Mouse (Mus musculus): ENCODE measurements at regions not wholly inside any gene's neighbourhood (a gene's known extent, or its start where the extent isn't known, plus 50 kb on each side); places are given as distances from the start of the nearest gene placed in this dataset.

GRCm38 (mm10) chr8:128156221-128156620, 202.2 kb upstream of the Nrp1 start:
- ATAC-seq (ENCODE audit: low FRiP score) (no peak), DNase-seq (ENCODE audit: low spot score) (no peak)
- no peaks in the 10 kb centered on the region for H3K36me3 ChIP-seq (replicated peaks; ENCODE audit: control insufficient read depth, insufficient read depth)
- H3K4me3 ChIP-seq (replicated peaks; ENCODE audit: low read length) = no peak overlapping the region
- no peaks in the 10 kb centered on the region for H3K9me3 ChIP-seq (ENCODE audit: control insufficient read depth, low read length)
- H3K27ac ChIP-seq = no peak overlapping the region
- whole genome bisulfite sequencing = 17% methylated on average over 3 of the region's 3 CpGs
- 0 out of 2 replicates have a peak, but pooled peaks cover 3% of the 10 kb centered on the region for H3K4me1 ChIP-seq (replicated peaks; ENCODE audit: control insufficient read depth, insufficient read depth, low read length)
- no peak overlapping the region for H3K4me2 ChIP-seq (replicated peaks)
- no peak overlapping the region for H3K9ac ChIP-seq
- no peaks in the 10 kb centered on the region for H3K27me3 ChIP-seq (ENCODE audit: control insufficient read depth, insufficient read depth, low read length)

- ATAC-seq (ENCODE audit: low FRiP score) = no peak
- Histone ChIP-seq H3K4me3 (replicated peaks; ENCODE audit: low read length) (no peak overlapping the region), H3K36me3 (replicated peaks; ENCODE audit: control insufficient read depth, insufficient read depth) (no peaks in the 10 kb centered on the region), H3K9ac (no peak overlapping the region), H3K4me2 (replicated peaks) (no peak overlapping the region), H3K4me1 (replicated peaks; ENCODE audit: control insufficient read depth, insufficient read depth, low read length) (no peaks in the 10 kb centered on the region), H3K9me3 (ENCODE audit: control insufficient read depth, low read length) (no peaks in the 10 kb centered on the region), H3K27me3 (ENCODE audit: control insufficient read depth, insufficient read depth, low read length) (no peaks in the 10 kb centered on the region), H3K27ac (no peak overlapping the region)
- DNase-seq (ENCODE audit: low spot score) = no peak
Observed at GRCm38 (mm10) chr8:128162857-128163256, 195.5 kb upstream of the Nrp1 start.

- no peak overlapping the region for H3K27ac ChIP-seq
- H3K4me1 ChIP-seq (replicated peaks; ENCODE audit: control insufficient read depth, insufficient read depth, low read length) = no peaks in the 10 kb centered on the region
- no peak overlapping the region for H3K4me3 ChIP-seq (replicated peaks; ENCODE audit: low read length)
- H3K9ac ChIP-seq = no peak overlapping the region
- no peaks in the 10 kb centered on the region for H3K9me3 ChIP-seq (ENCODE audit: control insufficient read depth, low read length)
- WGBS = 94% methylated on average over 5 of the region's 5 CpGs
- DNase-seq (ENCODE audit: low spot score) (no peak), ATAC-seq (ENCODE audit: low FRiP score) (no peak)
- no peaks in the 10 kb centered on the region for H3K36me3 ChIP-seq (replicated peaks; ENCODE audit: control insufficient read depth, insufficient read depth)
- no peaks in the 10 kb centered on the region for H3K27me3 ChIP-seq (ENCODE audit: control insufficient read depth, insufficient read depth, low read length)
- no peak overlapping the region for H3K4me2 ChIP-seq (replicated peaks)
Observed at GRCm38 (mm10) chr8:128164976-128165375, 193.4 kb upstream of the Nrp1 start.

GRCm38 (mm10) chr8:128165591-128165990, 192.8 kb upstream of the Nrp1 start:
- ATAC-seq (ENCODE audit: low FRiP score) = no peak
- 96% methylated on average over 2 of the region's 2 CpGs for WGBS
- H3K36me3 ChIP-seq (replicated peaks; ENCODE audit: control insufficient read depth, insufficient read depth) = no peaks in the 10 kb centered on the region

GRCm38 (mm10) chr8:128166097-128166496, 192.3 kb upstream of the Nrp1 start:
- 91% methylated on average over 4 of the region's 4 CpGs for WGBS

More at GRCm38 (mm10) chr8:128165591-128165990, 192.8 kb upstream of the Nrp1 start:
- DNase-seq (ENCODE audit: low spot score) = no peak
- H3K4me3 ChIP-seq (replicated peaks; ENCODE audit: low read length) = no peak overlapping the region
- H3K27ac ChIP-seq = no peak overlapping the region
- no peak overlapping the region for H3K4me2 ChIP-seq (replicated peaks)
- H3K27me3 ChIP-seq (ENCODE audit: control insufficient read depth, insufficient read depth, low read length) = no peaks in the 10 kb centered on the region
- no peaks in the 10 kb centered on the region for H3K9me3 ChIP-seq (ENCODE audit: control insufficient read depth, low read length)
- no peaks in the 10 kb centered on the region for H3K4me1 ChIP-seq (replicated peaks; ENCODE audit: control insufficient read depth, insufficient read depth, low read length)
- H3K9ac ChIP-seq = no peak overlapping the region

GRCm38 (mm10) chr8:128168819-128169218, 189.6 kb upstream of the Nrp1 start:
- Histone ChIP-seq H3K9ac (no peak overlapping the region), H3K27ac (no peak overlapping the region), H3K27me3 (ENCODE audit: control insufficient read depth, insufficient read depth, low read length) (no peaks in the 10 kb centered on the region), H3K9me3 (ENCODE audit: control insufficient read depth, low read length) (no peaks in the 10 kb centered on the region), H3K36me3 (replicated peaks; ENCODE audit: control insufficient read depth, insufficient read depth) (no peaks in the 10 kb centered on the region), H3K4me2 (replicated peaks) (no peak overlapping the region), H3K4me1 (replicated peaks; ENCODE audit: control insufficient read depth, insufficient read depth, low read length) (no peaks in the 10 kb centered on the region), H3K4me3 (replicated peaks; ENCODE audit: low read length) (no peak overlapping the region)
- 80% methylated on average over 3 of the region's 3 CpGs for WGBS
- DNase-seq (ENCODE audit: low spot score) (no peak), ATAC-seq (ENCODE audit: low FRiP score) (no peak)

More at GRCm38 (mm10) chr8:128166097-128166496, 192.3 kb upstream of the Nrp1 start:
- Histone ChIP-seq H3K4me3 (replicated peaks; ENCODE audit: low read length) (no peak overlapping the region), H3K9ac (no peak overlapping the region), H3K4me1 (replicated peaks; ENCODE audit: control insufficient read depth, insufficient read depth, low read length) (no peaks in the 10 kb centered on the region), H3K27ac (no peak overlapping the region), H3K9me3 (ENCODE audit: control insufficient read depth, low read length) (no peaks in the 10 kb centered on the region), H3K27me3 (ENCODE audit: control insufficient read depth, insufficient read depth, low read length) (no peaks in the 10 kb centered on the region), H3K36me3 (replicated peaks; ENCODE audit: control insufficient read depth, insufficient read depth) (no peaks in the 10 kb centered on the region), H3K4me2 (replicated peaks) (no peak overlapping the region)
- ATAC-seq (ENCODE audit: low FRiP score) (no peak), DNase-seq (ENCODE audit: low spot score) (no peak)

GRCm38 (mm10) chr8:128171116-128171515, 187.3 kb upstream of the Nrp1 start:
- Histone ChIP-seq H3K4me2 (replicated peaks) (no peak overlapping the region), H3K27me3 (ENCODE audit: control insufficient read depth, insufficient read depth, low read length) (no peaks in the 10 kb centered on the region), H3K4me3 (replicated peaks; ENCODE audit: low read length) (no peak overlapping the region), H3K9ac (no peak overlapping the region), H3K27ac (no peak overlapping the region), H3K36me3 (replicated peaks; ENCODE audit: control insufficient read depth, insufficient read depth) (no peaks in the 10 kb centered on the region), H3K4me1 (replicated peaks; ENCODE audit: control insufficient read depth, insufficient read depth, low read length) (no peaks in the 10 kb centered on the region), H3K9me3 (ENCODE audit: control insufficient read depth, low read length) (no peaks in the 10 kb centered on the region)
- ATAC-seq (ENCODE audit: low FRiP score) = no peak
- no peak for DNase-seq (ENCODE audit: low spot score)
- 47% methylated on average over 1 of the region's 1 CpGs for WGBS

GRCm38 (mm10) chr8:128180214-128180613, 178.2 kb upstream of the Nrp1 start:
- Histone ChIP-seq H3K27me3 (ENCODE audit: control insufficient read depth, insufficient read depth, low read length) (no peaks in the 10 kb centered on the region), H3K27ac (no peak overlapping the region), H3K4me3 (replicated peaks; ENCODE audit: low read length) (no peak overlapping the region), H3K4me1 (replicated peaks; ENCODE audit: control insufficient read depth, insufficient read depth, low read length) (no peaks in the 10 kb centered on the region), H3K4me2 (replicated peaks) (no peak overlapping the region), H3K36me3 (replicated peaks; ENCODE audit: control insufficient read depth, insufficient read depth) (no peaks in the 10 kb centered on the region), H3K9me3 (ENCODE audit: control insufficient read depth, low read length) (no peaks in the 10 kb centered on the region), H3K9ac (no peak overlapping the region)
- DNase-seq (ENCODE audit: low spot score) = no peak
- no peak for ATAC-seq (ENCODE audit: low FRiP score)
- WGBS = 61% methylated on average over 5 of the region's 5 CpGs

GRCm38 (mm10) chr8:128183081-128183480, 175.3 kb upstream of the Nrp1 start:
- no peak overlapping the region for H3K9ac ChIP-seq
- no peaks in the 10 kb centered on the region for H3K9me3 ChIP-seq (ENCODE audit: control insufficient read depth, low read length)
- H3K4me3 ChIP-seq (replicated peaks; ENCODE audit: low read length) = no peak overlapping the region
- H3K4me1 ChIP-seq (replicated peaks; ENCODE audit: control insufficient read depth, insufficient read depth, low read length) = no peaks in the 10 kb centered on the region
- DNase-seq (ENCODE audit: low spot score) = no peak
- no peak for ATAC-seq (ENCODE audit: low FRiP score)
- H3K4me2 ChIP-seq (replicated peaks) = no peak overlapping the region
- H3K27me3 ChIP-seq (ENCODE audit: control insufficient read depth, insufficient read depth, low read length) = no peaks in the 10 kb centered on the region
- 57% methylated on average over 4 of the region's 4 CpGs for WGBS
- no peak overlapping the region for H3K27ac ChIP-seq
- H3K36me3 ChIP-seq (replicated peaks; ENCODE audit: control insufficient read depth, insufficient read depth) = no peaks in the 10 kb centered on the region

GRCm38 (mm10) chr8:128188321-128188720, 170.1 kb upstream of the Nrp1 start:
- Histone ChIP-seq H3K36me3 (replicated peaks; ENCODE audit: control insufficient read depth, insufficient read depth) (no peaks in the 10 kb centered on the region), H3K9me3 (ENCODE audit: control insufficient read depth, low read length) (no peaks in the 10 kb centered on the region), H3K27ac (no peak overlapping the region), H3K4me1 (replicated peaks; ENCODE audit: control insufficient read depth, insufficient read depth, low read length) (no peaks in the 10 kb centered on the region), H3K27me3 (ENCODE audit: control insufficient read depth, insufficient read depth, low read length) (no peaks in the 10 kb centered on the region), H3K4me2 (replicated peaks) (no peak overlapping the region), H3K9ac (no peak overlapping the region), H3K4me3 (replicated peaks; ENCODE audit: low read length) (no peak overlapping the region)
- ATAC-seq (ENCODE audit: low FRiP score) (no peak), DNase-seq (ENCODE audit: low spot score) (no peak)
- WGBS = 80% methylated on average over 6 of the region's 6 CpGs

Measured in hindbrain, embryonic 14.5 days (tissue).